Mouse (Mus musculus) midbrain, embryonic 10.5 days (tissue): Measurements from ENCODE around the gene Sap30bp. TPM values are rescaled to one million over a fixed set of nuclear protein-coding genes. Genes with fewer than 3 reads are reported as not detected.
A peak's percentile ranks its signal among the peaks of the same experiment; 100 is the strongest.

ENCODE experiments used
- DNase-seq: peaks from one replicate; pipeline ENCODE4 v3.0.0-alpha.2; 2017; ENCODE audit warnings: low spot score
- H3K27ac ChIP-seq: fragments of 300-500 bp; sonication (generic); replicated peaks from 2 replicates; pipeline ENCODE4 v1.5.1; 2016; ENCODE audit warnings: mild to moderate bottlenecking
- H3K27me3 ChIP-seq: fragments of 300-500 bp; sonication (generic); 2 replicates; pipeline ENCODE4 v1.6.1; 2016; ENCODE audit warnings: low read depth, mild to moderate bottlenecking; ENCODE audit not compliant: poor library complexity, severe bottlenecking
- H3K36me3 ChIP-seq: fragments of 300-500 bp; sonication (generic); 2 replicates; pipeline ENCODE4 v1.6.1; 2016; ENCODE audit warnings: mild to moderate bottlenecking, moderate library complexity
- H3K4me1 ChIP-seq: fragments of 300-500 bp; sonication (generic); 2 replicates; pipeline ENCODE4 v1.6.1; 2016
- H3K4me3 ChIP-seq: fragments of 300-500 bp; sonication (generic); 2 replicates; pipeline ENCODE4 v1.5.1; 2016; ENCODE audit warnings: mild to moderate bottlenecking, moderate library complexity
- H3K9me3 ChIP-seq: fragments of 300-500 bp; sonication (generic); replicated peaks from 2 replicates; pipeline ENCODE4 v1.6.1; 2016; ENCODE audit warnings: mild to moderate bottlenecking
- WGBS: fragments of 180-500 bp; shearing (Covaris S2); methylation state at CpG from one replicate; pipeline ENCODE4 v1.1.7; 2016; 5-methylcytosine and 5-hydroxymethylcytosine counted together
- polyA plus RNA-seq: library from polyadenylated mRNA; unstranded; fragments of >200 nt; fragmentation: Nextera tagmentation; extraction: Ambion mirVana; gene quantifications from 2 replicates; pipeline ENCODE4 v1.2.1, GENCODE M21; 2016

The Sap30bp gene
- 51.9 and 52.1 TPM in 2 replicates for polyA plus RNA-seq

DNA sequence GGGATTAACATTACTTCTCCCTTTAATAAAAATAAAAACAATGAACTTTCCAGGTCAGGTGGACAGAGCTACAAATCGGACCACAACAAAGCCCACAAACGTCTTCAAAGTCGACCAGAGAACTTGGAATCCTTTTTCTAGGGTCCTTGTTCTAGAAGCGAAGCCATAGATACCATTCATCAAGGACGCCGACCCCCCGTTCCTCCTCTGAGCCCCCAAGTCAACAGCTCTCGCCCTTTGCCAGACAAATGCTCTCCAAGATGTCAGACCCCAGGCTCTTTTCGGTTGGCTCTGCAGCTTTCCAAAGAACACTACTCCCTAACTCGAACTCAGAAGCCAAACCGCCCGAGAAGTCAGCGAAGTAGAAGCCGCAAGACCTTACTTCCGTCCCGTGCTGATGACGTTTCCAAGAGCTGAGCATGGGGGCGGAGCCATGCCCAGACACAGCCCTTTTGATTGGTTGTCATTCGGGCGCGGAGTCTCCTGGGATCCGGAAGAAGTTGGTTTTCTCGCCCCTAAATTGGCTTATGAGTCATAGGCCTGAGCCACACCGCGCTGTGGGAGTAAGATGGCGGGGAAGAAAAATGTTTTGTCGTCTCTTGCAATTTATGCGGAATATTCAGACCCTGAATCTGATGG is at the start of gene Sap30bp, which contains the start of gene Recql5:
Gene Sap30bp (plus strand): TSS at position 175 of the 639 bp plus-strand sequence.
Gene Recql5 (minus strand): TSS at position 370 of the 639 bp plus-strand sequence.
- Histone ChIP-seq H3K4me1 (peaks cover 30% of the 10 kb centered on the region), H3K4me3 (peak within 1 kb of the TSS; percentile 97), H3K9me3 (no peaks in the 10 kb centered on the region), H3K27me3 (no peaks in the 10 kb centered on the region), H3K27ac (peak within 1 kb of the TSS; percentile 84), H3K36me3 (peaks cover 46% of the 10 kb centered on the region)
- whole genome bisulfite sequencing, result under 1% methylated on average over 28 of the region's 28 CpGs
- peak; percentile 98 for DNase-seq

DNA sequence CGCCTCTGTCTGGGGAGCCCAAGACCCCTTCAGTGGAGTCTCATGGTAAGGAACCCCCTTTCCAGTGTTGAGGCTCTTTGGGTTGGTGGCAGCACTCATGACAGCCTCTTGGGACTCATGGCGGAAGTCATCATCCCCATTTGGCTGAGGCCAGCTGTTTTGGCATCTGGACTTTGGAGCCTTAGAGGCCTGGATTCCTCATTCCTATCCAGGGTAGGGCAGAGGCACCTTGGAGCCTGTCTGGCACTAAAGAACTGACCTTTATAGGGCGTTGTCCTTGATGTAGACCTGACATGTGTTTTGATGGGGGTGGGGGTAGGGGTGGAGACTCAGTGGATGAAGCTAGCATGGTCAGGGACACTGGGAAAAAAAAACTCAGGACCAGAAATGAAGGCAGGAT is 48.7 kb upstream of the Sap30bp start:
- DNase-seq, result no peak
- Histone ChIP-seq H3K4me3 (no peak overlapping the region), H3K4me1 (peaks cover 5% of the 10 kb centered on the region), H3K9me3 (no peaks in the 10 kb centered on the region), H3K27ac (no peak overlapping the region), H3K36me3 (no peaks in the 10 kb centered on the region), H3K27me3 (peaks cover 20% of the 10 kb centered on the region)
- WGBS, result 92% methylated on average over 3 of the region's 3 CpGs

DNA sequence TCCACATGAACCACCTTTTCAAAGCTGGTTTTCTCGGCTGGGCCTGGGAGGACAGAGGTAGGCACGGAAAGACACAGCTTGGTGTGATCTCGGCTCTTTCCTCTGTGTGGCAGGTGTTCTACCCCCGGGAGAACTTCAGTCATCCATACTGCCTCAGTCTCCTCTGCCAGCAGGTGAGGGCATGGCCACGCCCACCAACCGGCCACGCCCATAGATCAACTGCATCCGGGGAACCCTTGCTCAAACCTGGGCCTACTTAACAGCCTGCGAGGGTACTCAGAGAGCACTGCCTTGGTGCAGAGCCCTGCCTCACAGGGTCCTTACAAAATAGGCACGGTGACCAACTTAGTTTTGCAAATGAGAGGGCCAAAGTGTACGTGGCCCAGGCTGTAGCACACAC is 47.8 kb upstream of the Sap30bp start:
- DNase-seq, result no peak
- H3K4me1 ChIP-seq, result peaks cover 8% of the 10 kb centered on the region
- H3K4me3 ChIP-seq, result no peak overlapping the region
- 75% methylated on average over 11 of the region's 11 CpGs for WGBS
- no peaks in the 10 kb centered on the region for H3K36me3 ChIP-seq
- H3K9me3 ChIP-seq, result no peaks in the 10 kb centered on the region
- H3K27me3 ChIP-seq, result peaks cover 20% of the 10 kb centered on the region
- no peak overlapping the region for H3K27ac ChIP-seq

DNA sequence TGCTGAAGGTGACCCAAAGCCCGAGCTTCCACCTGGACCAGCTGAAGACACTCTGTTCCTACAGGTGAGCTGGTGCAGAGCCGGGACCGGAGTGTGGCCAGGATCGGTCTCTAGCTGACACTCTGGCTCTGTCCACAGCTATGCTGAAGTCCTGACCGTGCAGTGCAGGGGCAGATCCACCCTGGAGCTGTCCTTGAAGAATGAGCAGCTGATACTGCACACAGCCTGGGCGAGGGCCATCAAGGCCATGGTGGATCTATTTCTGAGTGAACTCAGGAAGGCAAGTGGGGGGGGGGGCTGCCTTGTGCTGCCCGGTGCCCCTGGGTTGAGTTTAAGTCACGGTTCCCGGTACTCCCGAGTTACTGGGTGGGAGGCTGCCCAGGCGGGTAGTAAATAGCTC is 46.6 kb upstream of the Sap30bp start:
- Histone ChIP-seq H3K4me3 (no peak overlapping the region), H3K4me1 (peaks cover 8% of the 10 kb centered on the region), H3K36me3 (no peaks in the 10 kb centered on the region), H3K27ac (no peak overlapping the region), H3K27me3 (peaks cover 20% of the 10 kb centered on the region), H3K9me3 (no peaks in the 10 kb centered on the region)
- WGBS, result 88% methylated on average over 11 of the region's 11 CpGs
- no peak for DNase-seq

DNA sequence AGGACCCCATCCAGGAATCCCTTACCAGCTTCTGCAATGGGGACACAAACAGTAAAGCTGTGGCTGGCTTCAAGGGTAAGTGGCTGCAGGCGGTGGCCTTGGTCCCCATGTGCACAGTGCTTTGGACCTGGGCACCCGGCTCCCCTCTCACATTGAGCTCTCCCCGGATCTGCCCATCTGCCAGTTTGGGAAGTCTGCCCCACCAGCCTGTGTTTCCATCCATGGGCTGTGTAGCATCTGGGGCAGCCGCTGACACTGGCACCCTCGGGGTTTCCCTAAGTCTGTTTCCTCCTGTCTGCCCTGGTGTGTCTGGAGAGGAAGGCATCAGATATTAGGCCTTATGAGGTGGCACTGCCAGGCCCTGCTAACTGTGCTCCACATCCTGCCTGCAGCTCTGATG is 45.1 kb upstream of the Sap30bp start:
- WGBS, result 85% methylated on average over 5 of the region's 5 CpGs

DNA sequence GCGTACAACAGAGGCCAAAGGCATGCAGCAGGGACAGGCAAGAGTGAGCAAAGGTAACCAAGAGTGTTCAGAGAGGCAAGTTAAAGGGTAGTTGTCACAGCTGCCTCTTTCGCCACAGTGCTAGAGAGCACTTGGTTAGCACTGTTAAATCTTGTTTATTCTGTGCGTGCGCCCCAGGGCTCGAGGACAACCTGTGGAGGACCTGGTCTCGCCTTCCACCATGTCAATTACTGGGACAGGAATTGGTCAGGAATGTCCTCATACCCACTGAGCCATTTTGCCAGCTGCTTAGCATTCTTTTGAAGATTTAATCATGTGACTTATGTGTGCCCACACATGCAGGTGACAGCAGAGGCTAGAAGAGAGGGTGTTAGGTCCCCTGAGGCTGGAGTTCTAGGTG is 43.9 kb upstream of the Sap30bp start:
- Histone ChIP-seq H3K4me1 (peaks cover 7% of the 10 kb centered on the region), H3K9me3 (no peaks in the 10 kb centered on the region), H3K27me3 (peaks cover 3% of the 10 kb centered on the region), H3K4me3 (no peak overlapping the region), H3K36me3 (peaks cover 23% of the 10 kb centered on the region), H3K27ac (no peak overlapping the region)
- WGBS, result 88% methylated on average over 6 of the region's 6 CpGs
- no peak for DNase-seq

More for the DNA sequence above, 45.1 kb upstream of the Sap30bp start:
- Histone ChIP-seq H3K9me3 (no peaks in the 10 kb centered on the region), H3K27ac (no peak overlapping the region), H3K4me3 (no peak overlapping the region), H3K27me3 (peaks cover 15% of the 10 kb centered on the region), H3K4me1 (peaks cover 11% of the 10 kb centered on the region), H3K36me3 (peaks cover 11% of the 10 kb centered on the region)
- DNase-seq, result no peak

DNA sequence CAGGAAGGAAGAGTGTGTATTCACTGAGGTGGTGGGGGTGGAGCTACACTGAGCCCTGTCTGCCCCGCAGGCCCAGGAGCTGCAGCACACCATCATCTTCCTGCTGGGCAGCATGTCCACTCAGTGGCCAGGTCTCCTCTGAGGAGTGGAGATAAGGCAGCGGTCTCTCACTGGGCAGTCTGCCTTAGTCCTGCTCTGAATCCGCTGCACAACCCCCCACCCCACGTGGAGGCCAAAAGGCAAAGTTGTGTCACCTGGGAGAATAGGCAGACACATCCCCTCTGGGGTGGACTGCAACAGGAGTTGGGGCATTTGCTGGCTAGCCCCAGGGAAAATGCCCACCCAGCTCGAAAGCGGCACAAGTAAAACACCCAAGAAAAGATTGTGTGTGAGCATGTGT is 40.9 kb upstream of the Sap30bp start:
- no peaks in the 10 kb centered on the region for H3K9me3 ChIP-seq
- H3K4me1 ChIP-seq, result peaks cover 7% of the 10 kb centered on the region
- H3K4me3 ChIP-seq, result no peak overlapping the region
- no peak for DNase-seq
- 58% methylated on average over 6 of the region's 6 CpGs for WGBS
- peaks cover 52% of the 10 kb centered on the region for H3K36me3 ChIP-seq
- no peaks in the 10 kb centered on the region for H3K27me3 ChIP-seq
- H3K27ac ChIP-seq, result 0 out of 2 replicates have a peak overlapping the region, but pooled peaks have one; percentile 33

DNA sequence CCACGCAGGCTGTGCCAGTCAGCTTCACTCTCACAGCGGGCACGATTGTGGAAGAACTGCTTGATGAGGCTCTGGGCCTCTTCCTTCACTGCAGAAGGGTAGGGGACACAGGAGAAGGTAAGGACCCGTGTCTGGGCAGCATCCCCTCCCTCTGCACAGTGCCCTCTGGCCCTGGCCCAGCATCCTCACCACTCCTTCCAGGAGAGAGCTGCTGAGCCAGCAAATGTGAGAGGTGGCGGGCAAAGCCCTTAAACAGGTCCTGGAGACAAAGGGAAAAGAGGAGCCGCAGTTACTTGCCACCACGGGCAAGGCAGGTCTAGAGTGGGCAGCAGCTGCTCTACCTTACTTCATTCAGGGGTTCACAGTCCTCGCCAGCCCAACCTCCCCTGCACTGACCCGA is 40.0 kb upstream of the Sap30bp start:
- Histone ChIP-seq H3K27me3 (no peaks in the 10 kb centered on the region), H3K36me3 (peaks cover 57% of the 10 kb centered on the region), H3K9me3 (no peaks in the 10 kb centered on the region), H3K4me3 (no peak overlapping the region), H3K4me1 (peaks cover 7% of the 10 kb centered on the region), H3K27ac (no peak overlapping the region)
- no peak for DNase-seq
- 91% methylated on average over 9 of the region's 9 CpGs for WGBS

DNA sequence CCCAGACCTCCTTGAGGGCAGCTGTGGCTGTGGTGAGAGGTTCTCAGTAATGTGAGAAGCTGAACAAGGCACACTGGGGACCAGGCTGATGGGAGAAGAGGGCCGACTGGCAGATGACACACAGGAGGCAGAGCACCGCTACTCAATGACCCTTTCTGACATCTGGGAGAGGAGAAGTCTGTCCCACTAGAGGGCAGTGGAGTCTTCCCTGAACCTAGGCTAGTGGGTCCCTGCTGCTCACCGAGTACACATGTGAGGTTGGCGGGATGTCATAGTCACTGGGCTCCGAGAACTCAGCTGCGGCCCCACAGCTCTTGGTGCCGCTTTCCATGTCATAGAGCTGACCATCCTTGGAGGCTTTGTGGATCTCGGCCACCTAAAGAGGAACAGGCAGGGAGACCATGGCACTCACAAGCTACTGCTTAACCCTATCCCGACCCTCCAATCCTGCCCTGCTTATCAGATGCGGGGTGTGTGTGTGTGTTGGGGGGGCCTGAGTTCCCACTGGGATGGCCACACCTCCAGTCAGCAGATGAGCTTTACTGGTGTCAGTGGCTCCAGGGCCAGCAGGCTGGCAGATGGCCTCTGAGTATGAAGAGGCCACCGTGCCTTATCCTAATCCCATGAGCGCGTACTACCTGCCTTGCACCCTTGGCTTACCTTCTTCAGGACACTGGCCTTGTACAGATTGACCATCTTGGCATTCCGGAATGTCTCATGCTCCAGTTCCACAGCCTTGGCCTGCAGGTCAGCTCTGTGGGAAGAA is 38.1 kb upstream of the Sap30bp start:
- H3K36me3 ChIP-seq, result peaks cover 57% of the 10 kb centered on the region
- no peaks in the 10 kb centered on the region for H3K9me3 ChIP-seq
- H3K27me3 ChIP-seq, result no peaks in the 10 kb centered on the region
- WGBS, result 75% methylated on average over 14 of the region's 14 CpGs
- no peak for DNase-seq
- H3K4me3 ChIP-seq, result no peak overlapping the region
- H3K27ac ChIP-seq, result no peak overlapping the region
- H3K4me1 ChIP-seq, result peaks cover 20% of the 10 kb centered on the region

DNA sequence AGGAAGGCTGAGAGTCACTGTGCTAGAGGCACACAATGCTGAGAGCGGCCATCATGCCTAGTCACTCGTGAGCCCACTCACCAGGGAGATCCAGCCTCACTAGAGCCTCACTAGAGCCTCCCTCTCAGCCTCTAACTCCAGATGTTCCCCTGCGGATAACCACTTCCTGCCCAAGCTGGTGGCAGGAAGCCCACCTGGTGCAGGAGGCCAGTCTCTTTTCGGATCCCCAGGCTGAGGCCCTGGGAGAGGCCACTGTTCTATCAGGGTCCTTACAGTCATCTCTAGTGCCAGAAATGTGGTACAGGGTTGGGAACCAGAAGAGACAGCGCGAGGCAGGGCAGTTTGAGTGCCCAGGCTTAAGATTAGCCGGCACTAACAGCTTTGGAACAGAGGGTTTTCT is 34.6 kb upstream of the Sap30bp start:
- Histone ChIP-seq H3K4me1 (peaks cover 46% of the 10 kb centered on the region), H3K27ac (0 out of 2 replicates have a peak overlapping the region, but pooled peaks have one; percentile 28), H3K36me3 (peaks cover 41% of the 10 kb centered on the region), H3K4me3 (no peak overlapping the region), H3K27me3 (no peaks in the 10 kb centered on the region), H3K9me3 (no peaks in the 10 kb centered on the region)
- DNase-seq, result no peak
- WGBS, result 91% methylated on average over 7 of the region's 7 CpGs

DNA sequence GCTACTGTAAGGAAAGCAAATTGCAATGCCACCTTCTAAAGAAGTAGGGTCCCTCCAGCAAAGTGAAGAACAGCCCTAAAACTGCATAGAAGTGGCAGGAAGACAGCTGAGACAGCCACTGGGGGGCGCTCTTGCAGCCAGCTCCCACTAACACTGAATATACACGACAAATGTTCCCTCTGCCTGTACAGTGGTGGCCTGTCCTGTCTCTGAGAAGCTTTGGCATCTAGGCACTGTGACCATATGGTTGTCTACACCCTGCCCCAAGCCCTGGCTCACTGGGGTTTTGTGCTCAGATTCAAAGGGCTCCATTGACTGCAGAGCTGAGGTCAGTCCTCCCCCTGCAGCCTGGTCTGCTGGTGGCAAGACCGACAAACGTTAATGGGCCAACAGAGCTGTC is 34.2 kb upstream of the Sap30bp start:
- peak; percentile 53 for DNase-seq
- Histone ChIP-seq H3K4me1 (peaks cover 49% of the 10 kb centered on the region), H3K4me3 (no peak overlapping the region), H3K27me3 (no peaks in the 10 kb centered on the region), H3K36me3 (peaks cover 37% of the 10 kb centered on the region), H3K9me3 (no peaks in the 10 kb centered on the region), H3K27ac (peak overlapping the region; percentile 10; the same call in 1 of the 2 replicates)
- 23% methylated on average over 4 of the region's 4 CpGs for WGBS

DNA sequence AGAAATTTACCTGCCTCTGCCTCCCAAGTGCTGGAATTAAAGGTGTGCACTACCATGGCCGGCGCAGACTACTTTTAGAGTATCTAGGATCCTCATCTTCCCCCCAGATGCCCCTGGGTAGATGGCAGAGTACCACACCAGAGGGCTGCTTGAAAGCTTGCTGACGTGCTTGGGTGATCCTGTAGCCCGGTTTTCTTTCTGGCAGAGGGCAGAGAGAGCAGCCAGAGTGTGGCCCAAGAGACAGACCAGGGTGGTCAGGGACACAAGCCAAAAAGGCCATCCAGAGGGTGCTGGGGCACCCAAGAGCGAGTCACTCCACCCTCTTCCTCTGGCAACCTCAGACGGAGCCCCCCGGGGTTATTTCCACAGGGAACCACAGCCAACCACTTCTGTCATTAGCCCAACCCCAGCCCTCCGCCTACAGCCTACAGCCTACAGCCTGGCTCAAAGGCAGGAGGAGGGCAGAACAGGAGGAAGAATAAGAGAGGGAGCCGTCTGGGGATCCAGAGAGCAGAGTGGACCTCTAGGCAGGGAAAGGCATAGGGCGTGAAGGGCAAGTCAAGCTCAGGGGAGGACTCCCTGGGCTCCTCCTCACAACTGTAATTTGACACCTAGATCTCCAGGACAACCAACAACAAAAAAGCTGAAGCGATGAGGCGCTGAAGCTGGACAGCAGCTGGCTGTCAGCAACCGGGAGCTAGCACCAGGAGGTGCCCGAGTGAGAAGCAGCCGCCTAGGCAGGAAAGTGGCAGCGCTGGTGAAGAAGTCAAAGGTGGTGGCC is 33.4 kb upstream of the Sap30bp start, which contains the start of gene Smim5:
Gene Smim5 (plus strand): TSS at position 481 of the 781 bp plus-strand sequence.
- H3K36me3 ChIP-seq, result peaks cover 31% of the 10 kb centered on the region
- WGBS, result 32% methylated on average over 16 of the region's 16 CpGs
- peak; percentile 66 for DNase-seq
- no peaks in the 10 kb centered on the region for H3K27me3 ChIP-seq
- no peaks in the 10 kb centered on the region for H3K9me3 ChIP-seq
- H3K4me1 ChIP-seq, result peaks cover 56% of the 10 kb centered on the region
- peak within 1 kb of the TSS; percentile 18; the same call in 1 of the 2 replicates for H3K4me3 ChIP-seq
- peak within 1 kb of the TSS; percentile 10 for H3K27ac ChIP-seq
